Mouse (Mus musculus) embryonic fibroblast, embryonic 13.5 days (primary cell): ENCODE data around the gene Ppp2r1b. TPM values are rescaled to one million over a fixed set of nuclear protein-coding genes. Genes with fewer than 3 reads are reported as not detected.
"Not testable (repeated sequence)": the region's sequence is repeated elsewhere in the genome, so short reads cannot be mapped to it uniquely, and the experiment has no call there.

Experiments
- H3K27ac ChIP-seq: 2 replicates; pipeline ENCODE4 v1.5.1; 2012; ENCODE audit warnings: low read length, control low read depth, inconsistent platforms; ENCODE audit not compliant: insufficient read depth
- H3K4me1 ChIP-seq: 2 replicates; pipeline ENCODE4 v1.6.1; 2011; ENCODE audit warnings: low read length; ENCODE audit not compliant: control insufficient read depth, insufficient read depth
- H3K4me3 ChIP-seq: 2 replicates; pipeline ENCODE4 v1.5.1; 2011; ENCODE audit warnings: mild to moderate bottlenecking, control low read depth, low read length; ENCODE audit not compliant: insufficient read depth
- CTCF ChIP-seq: IDR thresholded peaks from 2 replicates; pipeline ENCODE4 v1.5.1; 2011; ENCODE audit warnings: mild to moderate bottlenecking, control low read depth, low read length, moderate library complexity, borderline replicate concordance; ENCODE audit not compliant: insufficient read depth
- POLR2A ChIP-seq: IDR thresholded peaks from 2 replicates; pipeline ENCODE4 v1.6.1; 2011; ENCODE audit warnings: low read depth, mild to moderate bottlenecking, control low read depth, low read length, moderate library complexity
- polyA plus RNA-seq: library from polyadenylated mRNA; stranded (reverse); fragments of >200 nt; gene quantifications from 2 replicates; pipeline ENCODE4 v1.2.4, GENCODE M21; 2011; ENCODE audit warnings: low read depth; ENCODE audit not compliant: missing spikeins, insufficient read length

The Ppp2r1b gene
- polyA plus RNA-seq, 1 experiment = 33.9 TPM

GRCm38 (mm10) chr9:50813796-50814195, 31.3 kb upstream of the Ppp2r1b start:
- Histone ChIP-seq H3K27ac (no peak overlapping the region), H3K4me1 (no peaks in the 10 kb centered on the region)
- TF ChIP-seq POLR2A (no peak), CTCF (no peak)

GRCm38 (mm10) chr9:50815666-50816065, 29.4 kb upstream of the Ppp2r1b start:
- H3K4me1 ChIP-seq = no peaks in the 10 kb centered on the region
- H3K4me3 ChIP-seq = no peak overlapping the region
- H3K27ac ChIP-seq = no peak overlapping the region
- TF ChIP-seq POLR2A (no peak), CTCF (no peak)

More at GRCm38 (mm10) chr9:50813796-50814195, 31.3 kb upstream of the Ppp2r1b start:
- H3K4me3 ChIP-seq = no peak overlapping the region

- H3K4me1 ChIP-seq = no peaks in the 10 kb centered on the region
- no peak overlapping the region for H3K27ac ChIP-seq
- no peak overlapping the region for H3K4me3 ChIP-seq
- TF ChIP-seq CTCF (no peak), POLR2A (no peak)
These were observed 28.6 kb upstream of the Ppp2r1b start for GRCm38 (mm10) chr9:50816512-50816911.

- no peaks in the 10 kb centered on the region for H3K4me1 ChIP-seq
These were observed 27.1 kb upstream of the Ppp2r1b start for GRCm38 (mm10) chr9:50818050-50818449.

GRCm38 (mm10) chr9:50819716-50820115, 25.4 kb upstream of the Ppp2r1b start:
- no peak overlapping the region for H3K4me3 ChIP-seq
- H3K4me1 ChIP-seq = no peaks in the 10 kb centered on the region
- no peak overlapping the region for H3K27ac ChIP-seq
- TF ChIP-seq POLR2A (no peak), CTCF (no peak)

More at GRCm38 (mm10) chr9:50818050-50818449, 27.1 kb upstream of the Ppp2r1b start:
- no peak for TF ChIP-seq CTCF
- TF ChIP-seq POLR2A = no peak
- H3K27ac ChIP-seq = no peak overlapping the region
- no peak overlapping the region for H3K4me3 ChIP-seq

DNA sequence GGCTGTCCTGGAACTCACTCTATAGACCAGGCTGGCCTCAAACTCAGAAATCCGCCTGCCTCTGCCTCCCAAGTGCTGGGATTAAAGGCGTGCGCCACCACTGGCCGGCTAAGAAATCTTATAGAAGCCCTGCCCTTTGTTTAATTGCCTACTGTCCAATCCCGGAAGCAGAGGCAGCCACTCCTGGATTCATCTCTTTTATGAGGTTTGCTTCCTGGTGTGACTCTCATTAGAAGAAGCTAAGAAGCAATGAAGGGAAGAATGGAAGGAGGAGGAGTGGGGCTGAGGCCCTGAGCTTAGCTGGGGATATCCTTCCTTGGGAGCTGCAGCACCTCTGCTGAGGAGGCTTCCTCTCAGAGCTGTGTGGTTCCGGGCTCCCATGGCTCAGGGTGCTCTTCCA, 23.4 kb upstream of the Ppp2r1b start:
- Histone ChIP-seq H3K27ac (no peak overlapping the region), H3K4me3 (no peak overlapping the region), H3K4me1 (no peaks in the 10 kb centered on the region)
- TF ChIP-seq POLR2A = no peak
- no peak for TF ChIP-seq CTCF

DNA sequence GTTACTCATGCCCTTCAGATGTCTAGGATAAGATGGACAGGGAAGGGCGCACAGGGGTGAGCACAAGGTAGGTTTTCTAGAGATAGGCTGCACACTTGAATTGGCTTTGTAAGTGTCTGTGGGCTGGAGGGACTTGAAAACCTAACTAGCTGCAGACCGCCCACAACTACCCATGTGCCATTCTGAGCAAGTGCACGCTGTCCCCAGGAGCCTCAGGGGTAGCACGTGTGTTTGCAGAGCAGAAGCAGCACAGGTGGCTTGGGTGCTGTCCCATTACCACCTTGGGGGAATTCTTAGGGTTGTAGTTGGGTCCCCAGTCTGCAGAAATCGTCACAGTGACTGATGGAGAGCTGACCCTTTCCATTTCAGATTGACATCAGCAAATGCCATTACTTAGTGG, 22.9 kb upstream of the Ppp2r1b start:
- Histone ChIP-seq H3K4me1 (no peaks in the 10 kb centered on the region), H3K27ac (no peak overlapping the region), H3K4me3 (no peak overlapping the region)
- no peak for TF ChIP-seq CTCF

GRCm38 (mm10) chr9:50823779-50824453, 21.2 kb upstream of the Ppp2r1b start:
- TF ChIP-seq POLR2A (no peak), CTCF (no peak)
- Histone ChIP-seq H3K27ac (no peak overlapping the region), H3K4me1 (no peaks in the 10 kb centered on the region), H3K4me3 (no peak overlapping the region)

DNA sequence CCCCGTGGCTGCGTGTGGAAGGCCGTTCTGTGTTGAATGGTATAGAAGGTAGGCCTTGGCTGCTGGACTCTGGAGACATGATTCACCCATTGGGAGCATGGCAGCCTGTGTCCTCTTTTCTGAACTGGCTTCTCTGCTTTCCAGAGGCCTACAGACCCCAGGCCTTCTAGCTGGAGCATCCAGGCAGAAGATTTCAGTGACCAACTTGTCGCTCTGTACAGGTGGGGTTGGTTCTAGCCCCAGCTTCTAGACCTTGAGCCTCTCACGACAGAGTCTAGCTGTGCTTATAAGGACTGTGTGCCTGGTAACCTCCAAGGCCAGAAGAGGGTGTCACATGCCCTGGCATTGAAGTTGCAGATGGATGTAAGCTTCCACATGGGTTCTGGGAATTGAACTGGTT, 13.6 kb upstream of the Ppp2r1b start:
- Histone ChIP-seq H3K4me3 (no peak overlapping the region), H3K27ac (no peak overlapping the region), H3K4me1 (no peaks in the 10 kb centered on the region)
- TF ChIP-seq CTCF (no peak), POLR2A (no peak)

DNA sequence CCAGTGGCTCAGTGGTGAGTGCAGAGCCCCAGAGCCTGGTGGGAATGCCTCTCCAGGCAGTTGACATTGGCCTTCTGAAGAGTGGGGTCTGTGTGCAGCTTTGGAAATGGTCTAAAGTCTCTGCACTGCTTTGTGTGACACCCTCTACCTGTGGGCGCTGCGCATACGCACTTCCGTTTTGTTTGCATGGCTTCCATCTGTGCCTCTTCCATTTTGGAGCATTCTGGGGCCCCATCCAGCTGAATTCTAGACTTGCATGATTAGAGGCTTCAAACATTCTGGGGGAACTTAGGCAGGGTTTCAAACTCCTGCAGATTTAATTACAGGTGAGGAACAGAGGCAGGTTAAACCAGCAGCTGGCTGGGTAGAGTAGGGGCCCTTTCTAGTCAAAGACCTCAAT, 12.9 kb upstream of the Ppp2r1b start:
- Histone ChIP-seq H3K4me3 (no peak overlapping the region), H3K4me1 (no peaks in the 10 kb centered on the region), H3K27ac (no peak overlapping the region)
- TF ChIP-seq POLR2A (no peak), CTCF (no peak)

GRCm38 (mm10) chr9:50832582-50832981, 12.5 kb upstream of the Ppp2r1b start:
- not testable (repeated sequence) for H3K4me3 ChIP-seq, H3K4me1 ChIP-seq, H3K27ac ChIP-seq

DNA sequence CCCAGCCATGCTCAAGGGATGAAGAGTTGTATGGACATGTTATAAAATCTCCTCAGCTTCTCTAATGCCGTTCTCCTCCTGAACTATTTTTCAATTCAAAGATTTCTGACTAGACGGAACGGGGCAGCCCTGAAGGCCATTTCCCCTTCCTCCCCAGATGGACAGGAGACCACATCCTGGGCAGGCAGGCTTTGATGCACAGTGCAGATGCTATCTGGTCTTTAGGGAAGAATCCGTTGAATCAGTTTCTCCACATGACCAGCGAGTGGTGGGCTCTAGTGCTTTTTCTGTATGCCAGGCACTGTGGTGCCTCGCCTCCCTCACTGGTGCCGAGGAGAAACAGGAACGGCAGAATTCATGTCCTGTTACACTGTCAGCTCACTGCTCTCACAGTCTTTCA, 11.3 kb upstream of the Ppp2r1b start:
- no peaks in the 10 kb centered on the region for H3K4me1 ChIP-seq
- no peak overlapping the region for H3K27ac ChIP-seq
- TF ChIP-seq CTCF (no peak), POLR2A (no peak)
- H3K4me3 ChIP-seq = no peak overlapping the region
